Mouse (Mus musculus) MEL (cell line): ENCODE data around the gene Ikzf3.

Experiments
- BHLHE40 ChIP-seq: IDR thresholded peaks from 2 replicates; pipeline ENCODE4 v1.6.1; 2012; ENCODE audit warnings: low read depth, mild to moderate bottlenecking, inconsistent platforms, low read length, improper control_type of control experiment, borderline replicate concordance
- CHD1 ChIP-seq: IDR thresholded peaks from 2 replicates; pipeline ENCODE4 v1.6.1; 2012; ENCODE audit warnings: low read depth, mild to moderate bottlenecking, inconsistent platforms, low read length, improper control_type of control experiment
- CTCF ChIP-seq, 3 experiments: IDR thresholded peaks in 2 of 3; conservative IDR thresholded peaks in 1 of 3; 2 replicates each; pipeline ENCODE4 v1.5.1; 2011 to 2012; ENCODE audit warnings: low read length in 3 of 3, low read depth in 2 of 3, mild to moderate bottlenecking in 2 of 3, improper control_type of control experiment in 1 of 3, inconsistent platforms in 1 of 3, mixed read lengths in 1 of 3, moderate library complexity in 1 of 3; ENCODE audit not compliant: control insufficient read depth in 1 of 3, insufficient read depth in 1 of 3, poor library complexity in 1 of 3, severe bottlenecking in 1 of 3
- E2F4 ChIP-seq: IDR thresholded peaks from 2 replicates; pipeline ENCODE4 v1.6.1; 2011; ENCODE audit warnings: low read depth, low read length, improper control_type of control experiment, borderline replicate concordance
- ELF1 ChIP-seq: IDR thresholded peaks from 2 replicates; pipeline ENCODE4 v1.6.1; 2014; ENCODE audit warnings: low read depth, mild to moderate bottlenecking, inconsistent platforms, low read length, improper control_type of control experiment, moderate library complexity
- JUND ChIP-seq: IDR thresholded peaks from 2 replicates; pipeline ENCODE4 v1.6.1; 2011; ENCODE audit warnings: low read depth, mild to moderate bottlenecking, improper control_type of control experiment, low read length
- NRF1 ChIP-seq: IDR thresholded peaks from 2 replicates; pipeline ENCODE4 v1.6.1; 2014; ENCODE audit warnings: low read depth, mild to moderate bottlenecking, inconsistent platforms, low read length, improper control_type of control experiment, moderate library complexity; ENCODE audit not compliant: poor library complexity, insufficient read depth, severe bottlenecking
- POLR2A ChIP-seq, 2 experiments: IDR thresholded peaks; 2 replicates each; pipeline ENCODE4 v1.6.1; 2011 to 2012; ENCODE audit warnings: low read length in 2 of 2, mild to moderate bottlenecking in 2 of 2, control low read depth in 1 of 2, improper control_type of control experiment in 1 of 2, low read depth in 1 of 2, moderate library complexity in 1 of 2; ENCODE audit not compliant: control insufficient read depth in 1 of 2, insufficient read depth in 1 of 2, poor library complexity in 1 of 2
- ZC3H11A ChIP-seq: IDR thresholded peaks from 2 replicates; pipeline ENCODE4 v1.6.1; 2012; ENCODE audit warnings: low read depth, mild to moderate bottlenecking, inconsistent platforms, low read length, improper control_type of control experiment

GRCm38 (mm10) chr11:98470795-98471194 is 75.0 kb downstream of the Ikzf3 start:
- TF ChIP-seq ZC3H11A: no peak
- TF ChIP-seq E2F4: no peak
- TF ChIP-seq ELF1: no peak
- TF ChIP-seq JUND: no peak
- no peak for TF ChIP-seq CHD1
- no peak for TF ChIP-seq CTCF (IDR thresholded peaks at IDR 0.05 in 2 of 3, conservative IDR thresholded peaks at IDR 0.05 in 1 of 3; ENCODE audit: control insufficient read depth in 1 of 3, insufficient read depth in 1 of 3, low read depth in 2 of 3, low read length in 3 of 3, poor library complexity in 1 of 3, severe bottlenecking in 1 of 3)
- no peak for TF ChIP-seq POLR2A (IDR thresholded peaks at IDR 0.05; ENCODE audit: control insufficient read depth in 1 of 2, insufficient read depth in 1 of 2, low read depth in 1 of 2, low read length in 2 of 2, poor library complexity in 1 of 2)
- TF ChIP-seq BHLHE40: no peak
- TF ChIP-seq NRF1: no peak
